Mouse (Mus musculus) embryonic facial prominence, embryonic 13.5 days (tissue): ENCODE results near the gene Slc1a3. TPM values are rescaled to one million over a fixed set of nuclear protein-coding genes. Genes with fewer than 3 reads are reported as not detected.

Source experiments
- ATAC-seq: fragments of 200-750 bp; cut with Nextera tagmentation; 2 replicates; pipeline ENCODE4 v1.8.0; 2017; ENCODE audit warnings: low read depth; ENCODE audit not compliant: insufficient number of reproducible peaks, insufficient read depth, low FRiP score, low TSS enrichment
- H3K27ac ChIP-seq: fragments of 300-500 bp; sonication (generic); 2 replicates; pipeline ENCODE4 v1.5.1; 2015; ENCODE audit warnings: moderate library complexity, mild to moderate bottlenecking, inconsistent platforms
- H3K27me3 ChIP-seq: fragments of 300-500 bp; sonication (generic); 2 replicates; pipeline ENCODE4 v1.6.1; 2015; ENCODE audit warnings: mild to moderate bottlenecking, inconsistent platforms
- H3K36me3 ChIP-seq: fragments of 300-500 bp; sonication (generic); 2 replicates; pipeline ENCODE4 v1.6.1; 2015; ENCODE audit warnings: mild to moderate bottlenecking, inconsistent platforms
- H3K4me1 ChIP-seq: fragments of 300-500 bp; sonication (generic); 2 replicates; pipeline ENCODE4 v1.6.1; 2015; ENCODE audit warnings: inconsistent platforms
- H3K4me2 ChIP-seq: fragments of 300-500 bp; sonication (generic); 2 replicates; pipeline ENCODE4 v1.6.1; 2015; ENCODE audit warnings: moderate library complexity, mild to moderate bottlenecking, inconsistent platforms
- H3K4me3 ChIP-seq: fragments of 300-500 bp; sonication (generic); 2 replicates; pipeline ENCODE4 v1.5.1; 2015; ENCODE audit warnings: mild to moderate bottlenecking, inconsistent platforms
- H3K9ac ChIP-seq: fragments of 300-500 bp; sonication (generic); 2 replicates; pipeline ENCODE4 v1.6.1; 2015; ENCODE audit warnings: mild to moderate bottlenecking, inconsistent platforms
- H3K9me3 ChIP-seq: fragments of 300-500 bp; sonication (generic); 2 replicates; pipeline ENCODE4 v1.6.1; 2016; ENCODE audit warnings: inconsistent platforms
- whole genome bisulfite sequencing: fragments of 180-500 bp; shearing (Covaris S2); methylation state at CpG from one replicate; pipeline ENCODE4 v1.1.7; 2015; ENCODE audit warnings: mixed read lengths; 5-methylcytosine and 5-hydroxymethylcytosine counted together
- polyA plus RNA-seq: library from polyadenylated mRNA; unstranded; fragments of >200 nt; fragmentation: Nextera tagmentation; extraction: Ambion mirVana; gene quantifications from 2 replicates; pipeline ENCODE4 v1.2.1, GENCODE M21; 2015

The Slc1a3 gene
- polyA plus RNA-seq, 1 experiment from 2014 or later, result 37.2 TPM

GRCm38 (mm10) chr15:8602362-8602761, 108.2 kb downstream of the Slc1a3 start:
- no peak for ATAC-seq
- Histone ChIP-seq H3K9me3 (no peaks in the 10 kb centered on the region), H3K27ac (no peak overlapping the region), H3K36me3 (no peaks in the 10 kb centered on the region), H3K4me1 (0 out of 2 replicates have a peak, but pooled peaks cover 5% of the 10 kb centered on the region), H3K9ac (no peak overlapping the region), H3K4me3 (no peak overlapping the region), H3K27me3 (no peaks in the 10 kb centered on the region), H3K4me2 (no peak overlapping the region)
- WGBS, result 81% methylated on average over 6 of the region's 6 CpGs

DNA sequence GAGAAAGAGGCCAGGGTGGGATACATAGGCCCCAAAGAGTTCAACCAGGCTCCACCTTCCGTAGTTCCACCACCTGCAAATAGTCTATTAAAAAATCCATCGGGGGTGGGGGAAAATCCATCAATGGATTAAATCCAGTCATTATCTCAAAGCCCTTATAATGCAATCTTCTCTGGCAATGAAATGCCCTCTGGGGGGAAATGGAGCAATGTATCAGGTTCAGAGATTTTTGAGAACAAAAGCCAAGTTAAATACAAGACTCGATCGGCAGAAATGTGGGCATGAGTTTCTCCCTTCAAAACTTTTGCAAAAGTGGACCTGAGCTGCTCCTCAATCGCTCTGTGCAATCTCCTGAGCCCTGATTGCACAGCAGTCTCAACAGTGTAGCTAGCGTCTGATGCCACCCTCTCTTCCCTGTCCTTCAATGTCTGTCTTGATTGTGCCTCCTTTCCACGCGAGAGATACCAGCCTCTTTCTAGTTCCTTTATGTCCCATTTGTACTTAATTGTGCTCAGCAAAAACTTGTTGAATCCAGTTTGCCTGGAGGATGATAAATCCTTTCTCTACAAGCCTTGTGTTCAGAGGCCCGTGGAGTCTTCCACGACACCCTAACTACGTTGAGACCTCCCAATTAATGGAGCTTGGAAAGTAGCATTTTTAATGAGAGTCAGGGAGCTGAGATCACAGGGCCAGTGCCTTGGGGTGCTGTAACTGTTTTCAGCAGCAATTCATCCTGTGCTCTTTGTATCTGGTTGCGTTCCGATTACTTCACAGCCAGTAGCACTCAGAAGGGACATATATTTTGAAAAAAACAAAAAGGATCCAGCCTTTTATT, 109.0 kb downstream of the Slc1a3 start:
- Histone ChIP-seq H3K27ac (no peak overlapping the region), H3K4me3 (no peak overlapping the region), H3K9me3 (no peaks in the 10 kb centered on the region), H3K36me3 (no peaks in the 10 kb centered on the region), H3K27me3 (no peaks in the 10 kb centered on the region; the same call in 1 of the 2 replicates), H3K4me1 (peaks cover 7% of the 10 kb centered on the region), H3K4me2 (no peak overlapping the region), H3K9ac (no peak overlapping the region)
- no peak for ATAC-seq
- 58% methylated on average over 13 of the region's 13 CpGs for WGBS

DNA sequence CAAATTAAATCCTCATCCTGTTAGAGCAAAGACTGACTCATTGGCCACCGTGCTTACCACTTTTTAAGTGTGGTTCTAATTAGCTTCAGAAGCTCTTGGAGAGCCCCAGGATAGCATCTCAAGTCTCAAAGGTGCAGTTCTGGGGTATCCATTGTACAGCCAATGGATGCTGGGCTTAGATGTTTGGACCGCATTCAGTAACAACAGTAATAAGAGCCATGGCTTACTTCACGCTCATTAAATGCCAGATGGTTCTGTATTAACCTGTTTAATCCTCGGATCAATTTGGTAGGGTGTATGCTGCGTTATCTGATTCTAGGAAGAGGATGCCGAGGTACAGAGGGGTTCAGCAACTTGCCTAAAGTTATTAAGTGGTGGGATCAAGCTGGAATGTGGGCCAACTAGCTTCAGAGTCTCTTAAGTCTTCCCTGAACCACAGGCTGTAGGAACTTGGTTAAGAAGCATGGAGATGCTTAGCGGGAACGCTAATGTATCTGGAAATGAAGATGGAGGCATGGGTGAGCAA, 114.1 kb downstream of the Slc1a3 start:
- H3K4me1 ChIP-seq, result peaks cover 11% of the 10 kb centered on the region
- H3K4me2 ChIP-seq, result peak overlapping the region; percentile 11; the same call in 1 of the 2 replicates
- H3K27me3 ChIP-seq, result peaks cover 4% of the 10 kb centered on the region
- no peaks in the 10 kb centered on the region for H3K9me3 ChIP-seq
- 0 out of 2 replicates have a peak, but pooled peaks have one; percentile 64 for ATAC-seq
- no peak overlapping the region for H3K4me3 ChIP-seq
- H3K36me3 ChIP-seq, result no peaks in the 10 kb centered on the region
- H3K9ac ChIP-seq, result no peak overlapping the region
- 34% methylated on average over 8 of the region's 8 CpGs for WGBS
- no peak overlapping the region for H3K27ac ChIP-seq

DNA sequence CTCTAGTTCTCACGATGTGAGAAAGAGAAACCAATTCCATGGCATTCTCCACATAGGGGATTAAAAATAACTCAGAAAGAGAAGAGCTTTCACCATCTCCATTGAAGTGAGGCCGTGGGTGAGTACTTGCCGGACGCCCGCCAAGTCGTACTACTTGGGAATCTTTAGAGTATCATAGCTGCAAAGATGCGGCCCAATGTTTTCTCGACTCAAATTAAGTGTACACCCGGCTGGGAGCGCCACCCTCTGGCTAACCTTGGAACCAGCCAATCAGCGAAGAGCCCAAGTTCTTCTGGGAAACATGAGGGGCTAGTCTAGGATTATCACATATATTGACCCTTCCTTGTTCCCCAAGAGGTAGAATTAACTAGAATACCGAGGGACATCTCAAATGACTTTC, 115.3 kb downstream of the Slc1a3 start:
- WGBS, result 86% methylated on average over 12 of the region's 12 CpGs
- H3K4me3 ChIP-seq, result no peak overlapping the region
- no peak overlapping the region for H3K9ac ChIP-seq

GRCm38 (mm10) chr15:8589503-8590116, 121.0 kb downstream of the Slc1a3 start:
- peaks cover 10% of the 10 kb centered on the region; the same call in 1 of the 2 replicates for H3K27me3 ChIP-seq

More for the DNA sequence above, 115.3 kb downstream of the Slc1a3 start:
- H3K27ac ChIP-seq, result no peak overlapping the region
- H3K9me3 ChIP-seq, result no peaks in the 10 kb centered on the region
- peaks cover 11% of the 10 kb centered on the region for H3K4me1 ChIP-seq
- H3K27me3 ChIP-seq, result peaks cover 4% of the 10 kb centered on the region
- H3K4me2 ChIP-seq, result no peak overlapping the region
- H3K36me3 ChIP-seq, result no peaks in the 10 kb centered on the region
- no peak for ATAC-seq

GRCm38 (mm10) chr15:8588065-8588464, 122.5 kb downstream of the Slc1a3 start:
- WGBS, result 93% methylated on average over 5 of the region's 5 CpGs
- no peaks in the 10 kb centered on the region for H3K9me3 ChIP-seq
- ATAC-seq, result no peak

More at GRCm38 (mm10) chr15:8589503-8590116, 121.0 kb downstream of the Slc1a3 start:
- Histone ChIP-seq H3K27ac (no peak overlapping the region), H3K4me3 (peak overlapping the region; percentile 5; the same call in 1 of the 2 replicates), H3K36me3 (no peaks in the 10 kb centered on the region), H3K4me2 (peak overlapping the region; percentile 11; the same call in 1 of the 2 replicates), H3K4me1 (peaks cover 9% of the 10 kb centered on the region), H3K9ac (no peak overlapping the region), H3K9me3 (no peaks in the 10 kb centered on the region)
- no peak for ATAC-seq
- WGBS, result 23% methylated on average over 11 of the region's 11 CpGs

DNA sequence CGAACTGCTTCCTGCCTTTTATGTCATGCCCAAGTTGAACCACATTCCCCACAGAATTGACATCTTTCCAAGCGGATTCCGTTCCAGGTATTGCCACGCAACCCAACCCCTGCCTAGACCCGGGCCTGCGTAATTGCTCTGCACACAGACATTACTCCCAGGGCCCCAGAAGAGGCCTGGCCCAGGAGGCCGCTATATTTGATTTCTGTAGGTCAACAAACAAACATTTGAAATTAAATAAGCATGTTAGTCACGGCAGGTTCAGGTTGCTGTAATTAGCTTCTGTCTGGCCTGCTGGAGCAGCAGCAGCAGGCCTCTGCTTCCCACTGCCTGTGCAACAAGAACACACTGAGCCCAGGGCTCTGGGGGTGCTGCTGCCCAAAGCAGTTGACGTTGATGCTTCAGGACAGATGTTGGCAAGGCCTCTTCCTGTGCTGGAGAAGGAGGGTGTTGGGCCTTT, 123.7 kb downstream of the Slc1a3 start:
- peak overlapping the region; percentile 36; the same call in 1 of the 2 replicates for H3K27ac ChIP-seq
- peak; percentile 90 for ATAC-seq
- peaks cover 14% of the 10 kb centered on the region for H3K27me3 ChIP-seq
- H3K9me3 ChIP-seq, result no peaks in the 10 kb centered on the region
- H3K9ac ChIP-seq, result no peak overlapping the region
- H3K4me3 ChIP-seq, result no peak overlapping the region
- no peaks in the 10 kb centered on the region for H3K36me3 ChIP-seq
- H3K4me2 ChIP-seq, result peak overlapping the region; percentile 32
- peaks cover 13% of the 10 kb centered on the region for H3K4me1 ChIP-seq
- WGBS, result 18% methylated on average over 9 of the region's 9 CpGs

More at GRCm38 (mm10) chr15:8588065-8588464, 122.5 kb downstream of the Slc1a3 start:
- Histone ChIP-seq H3K4me1 (peaks cover 13% of the 10 kb centered on the region), H3K9ac (no peak overlapping the region), H3K4me3 (no peak overlapping the region), H3K4me2 (no peak overlapping the region), H3K27me3 (peaks cover 10% of the 10 kb centered on the region), H3K36me3 (no peaks in the 10 kb centered on the region), H3K27ac (no peak overlapping the region)

Other genes starting within 250 kb of the Slc1a3 start
- gene Gm2310, start 190.8 kb downstream of the Slc1a3 start, polyA plus RNA-seq, result not detected in 2 replicates